Mouse (Mus musculus) NIH3T3 (cell line): Measurements from ENCODE around the gene Pde1c.

Source experiments
- DNase-seq: peaks from one replicate; pipeline ENCODE4 v3.0.0-alpha.2; 2012; ENCODE audit warnings: low read depth

The Pde1c gene

GRCm38 (mm10) chr6:56076378-56076805, 492.5 kb downstream of the Pde1c start:
- DNase-seq, result no peak

- no peak for DNase-seq
Measured at GRCm38 (mm10) chr6:56068516-56068915, 500.4 kb downstream of the Pde1c start.

GRCm38 (mm10) chr6:56066632-56067282, 502.1 kb downstream of the Pde1c start:
- DNase-seq, result peak; percentile 74

- no peak for DNase-seq
Measured at GRCm38 (mm10) chr6:56063736-56064135, 505.2 kb downstream of the Pde1c start.

- DNase-seq, result peak; percentile 62
Measured at GRCm38 (mm10) chr6:56049104-56049503, 519.8 kb downstream of the Pde1c start.

- no peak for DNase-seq
Measured at GRCm38 (mm10) chr6:56048580-56048979, 520.3 kb downstream of the Pde1c start.

GRCm38 (mm10) chr6:56044716-56045115, 524.2 kb downstream of the Pde1c start:
- DNase-seq, result no peak

GRCm38 (mm10) chr6:56044270-56044669, 524.6 kb downstream of the Pde1c start:
- DNase-seq, result no peak

- DNase-seq, result no peak
Measured at GRCm38 (mm10) chr6:56039476-56040055, 529.3 kb downstream of the Pde1c start.

GRCm38 (mm10) chr6:56035054-56035453, 533.8 kb downstream of the Pde1c start:
- DNase-seq, result no peak

GRCm38 (mm10) chr6:56032231-56032630, 536.7 kb downstream of the Pde1c start:
- DNase-seq, result no peak

- no peak for DNase-seq
Measured at GRCm38 (mm10) chr6:56029986-56030385, 538.9 kb downstream of the Pde1c start.

- peak; percentile 21 for DNase-seq
Measured at GRCm38 (mm10) chr6:56027966-56028365, 540.9 kb downstream of the Pde1c start.

- peak; percentile 17 for DNase-seq
Measured at GRCm38 (mm10) chr6:56027318-56027717, 541.6 kb downstream of the Pde1c start.

- peak; percentile 27 for DNase-seq
Measured at GRCm38 (mm10) chr6:56025533-56025932, 543.4 kb downstream of the Pde1c start.
